Mouse (Mus musculus) cerebellum, adult 2 months (tissue): Measurements from ENCODE around the gene Arfgef3.

ENCODE experiments used
- CTCF ChIP-seq: fragments of 200-500 bp; IDR thresholded peaks from 2 replicates; pipeline ENCODE4 v1.5.1; 2011; ENCODE audit warnings: low read depth, mild to moderate bottlenecking, control low read depth, low read length, moderate library complexity, borderline replicate concordance; ENCODE audit not compliant: insufficient read depth
- POLR2A ChIP-seq: fragments of 200-500 bp; IDR thresholded peaks from 2 replicates; pipeline ENCODE4 v1.6.1; 2011; ENCODE audit warnings: low read length, control low read depth, borderline replicate concordance; ENCODE audit not compliant: insufficient read depth

DNA sequence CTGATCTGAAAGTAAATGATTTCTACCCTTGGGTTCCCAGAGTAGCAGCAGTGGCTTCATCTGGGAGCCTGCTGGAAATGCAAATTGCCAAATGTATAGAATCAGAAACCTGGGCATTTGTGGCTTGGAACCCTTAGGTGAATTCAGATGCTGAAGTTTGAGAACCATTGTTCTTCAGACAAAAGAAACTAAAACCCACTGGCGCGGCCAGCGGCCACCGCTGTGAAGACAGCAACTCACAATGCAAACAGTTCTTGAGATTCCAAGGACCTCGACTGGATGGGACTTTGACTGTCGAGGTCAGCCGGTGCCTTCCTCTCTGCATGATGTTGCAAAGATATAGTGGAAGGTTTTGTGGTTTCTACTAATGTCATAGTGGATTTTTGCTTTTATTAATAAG is 159.6 kb downstream of the Arfgef3 start:
- TF ChIP-seq CTCF (no peak), POLR2A (no peak)
